25 mouse cellular contexts compared by ENCODE assay signal in the genomic region with DNA sequence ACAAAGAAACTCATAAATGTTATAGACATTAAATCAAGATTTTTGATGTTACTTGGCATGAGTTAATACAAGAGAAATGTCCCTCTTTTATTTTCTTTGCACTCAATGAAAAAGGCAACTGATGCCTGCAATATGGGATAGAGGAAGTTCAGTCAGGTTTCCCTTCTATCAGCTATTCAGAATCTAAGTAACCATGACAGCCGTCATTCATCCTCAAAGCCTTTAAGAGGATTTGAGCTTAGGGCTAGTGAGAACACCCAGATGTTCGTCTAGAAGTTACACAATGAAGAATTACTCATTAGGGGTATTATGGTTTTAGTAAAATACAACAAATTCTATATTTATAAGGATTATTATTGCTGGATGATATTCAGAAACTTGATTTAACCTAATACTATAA.
DNase-seq lines count a peak whose midpoint lies in the region; ATAC-seq lines count a peak whose summit lies in the region.
"Had no signal": no experiment of that assay in that cellular context is flagged by ENCODE, and none has a peak within 500 bp of the region (broad histone marks: within the 10 kb centered on the region; RNA-seq: fewer than 3 reads in every experiment).

No protein-coding gene starts in this region.

- H3K9me3 ChIP-seq in midbrain, embryonic 14.5 days (ENCODE audit: control insufficient read depth, low read length): no peaks in the 10 kb centered on the region
- H3K9me3 ChIP-seq in midbrain, embryonic 13.5 days: no peaks in the 10 kb centered on the region
- H3K9me3 ChIP-seq: forebrain, embryonic 10.5 days; heart, embryonic 13.5 days; hindbrain, embryonic 12.5 days; hindbrain, embryonic 15.5 days had no signal

- no peak for ATAC-seq in midbrain, embryonic 14.5 days (ENCODE audit: low FRiP score, low TSS enrichment)
- no peak for ATAC-seq in midbrain, embryonic 13.5 days
- ATAC-seq: activated CD4-positive, CD25-positive, alpha-beta regulatory T cell, adult 4 months; forebrain, embryonic 14.5 days; forebrain, postnatal 0 days had no signal

- intact Hi-C loops in heart, postnatal 36 days (cut with DNase I): no loop called here

- no peak overlapping the region for H3K27ac ChIP-seq in midbrain, embryonic 14.5 days (replicated peaks; ENCODE audit: low read depth, low read length)
- H3K27ac ChIP-seq in midbrain, embryonic 13.5 days: no peak overlapping the region
- H3K27ac ChIP-seq: forebrain, embryonic 10.5 days; gastrocnemius, adult 2 months; heart, embryonic 13.5 days; hindbrain, embryonic 12.5 days; hindbrain, embryonic 15.5 days had no signal

- no peaks in the 10 kb centered on the region for H3K36me3 ChIP-seq in midbrain, embryonic 14.5 days (ENCODE audit: control insufficient read depth, insufficient read depth, low read length)
- no peaks in the 10 kb centered on the region for H3K36me3 ChIP-seq in midbrain, embryonic 13.5 days
- H3K36me3 ChIP-seq: forebrain, embryonic 10.5 days; G1E; heart, embryonic 13.5 days; hindbrain, embryonic 12.5 days; hindbrain, embryonic 15.5 days had no signal

- no peak overlapping the region for H3K4me3 ChIP-seq in midbrain, embryonic 14.5 days (replicated peaks; ENCODE audit: low read depth, low read length)
- no peak overlapping the region for H3K4me3 ChIP-seq in midbrain, embryonic 13.5 days (replicated peaks)
- H3K4me3 ChIP-seq: forebrain, embryonic 10.5 days; gastrocnemius, adult 2 months; heart, embryonic 13.5 days; hindbrain, embryonic 12.5 days; hindbrain, embryonic 15.5 days had no signal

- H3K4me2 ChIP-seq in midbrain, embryonic 14.5 days (ENCODE audit: low read length): no peak overlapping the region
- H3K4me2 ChIP-seq in midbrain, embryonic 13.5 days (replicated peaks): no peak overlapping the region
- H3K4me2 ChIP-seq: heart, embryonic 13.5 days; hindbrain, embryonic 12.5 days; hindbrain, embryonic 15.5 days had no signal

- no peaks in the 10 kb centered on the region for H3K27me3 ChIP-seq in midbrain, embryonic 14.5 days (ENCODE audit: control insufficient read depth, insufficient read depth, low read length)
- H3K27me3 ChIP-seq in midbrain, embryonic 13.5 days: no peaks in the 10 kb centered on the region
- H3K27me3 ChIP-seq: heart, embryonic 13.5 days; hindbrain, embryonic 12.5 days; hindbrain, embryonic 15.5 days had no signal

- WGBS in midbrain, embryonic 14.5 days: 9% methylated on average over 2 of the region's 2 CpGs
- 15% methylated on average over 2 of the region's 2 CpGs for WGBS in midbrain, embryonic 13.5 days

- no peaks in the 10 kb centered on the region for H3K4me1 ChIP-seq in midbrain, embryonic 14.5 days (ENCODE audit: control insufficient read depth, insufficient read depth, low read length)
- H3K4me1 ChIP-seq in midbrain, embryonic 13.5 days (replicated peaks): no peaks in the 10 kb centered on the region
- H3K4me1 ChIP-seq: forebrain, embryonic 10.5 days; heart, embryonic 13.5 days; hindbrain, embryonic 12.5 days; hindbrain, embryonic 15.5 days had no signal

- no peak overlapping the region for H3K9ac ChIP-seq in midbrain, embryonic 14.5 days (replicated peaks; ENCODE audit: low read length)
- H3K9ac ChIP-seq in midbrain, embryonic 13.5 days (replicated peaks): no peak overlapping the region
- H3K9ac ChIP-seq: forebrain, postnatal 0 days; heart, embryonic 13.5 days; hindbrain, embryonic 12.5 days; hindbrain, embryonic 15.5 days had no signal

- DNase-seq in embryo, embryonic 10 days (ENCODE audit: low spot score): peak; percentile 5
- no peak for DNase-seq in embryo, embryonic 11 days
- DNase-seq in midbrain, embryonic 14.5 days: peak; percentile 8
- peak; percentile 19 for DNase-seq in retina, embryonic 14.5 days (ENCODE audit: low spot score)
- DNase-seq in lung, postnatal 25 days (ENCODE audit: low spot score): no peak
- no peak for DNase-seq in heart, adult 11 months
- no peak for DNase-seq in heart, postnatal 36 days
- DNase-seq: adrenal gland, adult 8-10 months; adrenal gland, postnatal 25 days; cerebellum, adult 2 months; cerebellum, adult 9-11 months; cerebellum, postnatal 25 days; forebrain, postnatal 0 days; gastrocnemius, adult 2 months; gastrocnemius, postnatal 14 days; heart, adult 18-20 months; heart, postnatal 14 days had no signal

Comparison
In these comparisons a context has a peak if more than half of its experiments do, and no peak if none do; other contexts are left out.
1. DNase-seq: peak in embryo, embryonic 10 days (single experiment), midbrain, embryonic 14.5 days (single experiment) and retina, embryonic 14.5 days (single experiment); none in embryo, embryonic 11 days (single experiment), lung, postnatal 25 days (single experiment), heart, adult 11 months (single experiment) and heart, postnatal 36 days (0 of 2).